Mouse (Mus musculus): Measurements from ENCODE around the gene Polrmt. TPM values are rescaled to one million over a fixed set of nuclear protein-coding genes. Genes with fewer than 3 reads are reported as not detected.

The Polrmt gene
- total and polyA plus RNA-seq, 2 experiments, result 7.7 to 42.4 TPM

GRCm38 (mm10) chr10:79723047-79723446 lies 23.3 kb downstream of the Polrmt start:
- Histone ChIP-seq H3K79me2 (ENCODE audit: control insufficient read depth, insufficient read depth, low read length) (no peaks in the 10 kb centered on the region), H3K36me3 (ENCODE audit: control insufficient read depth, insufficient read depth, low read length) (no peaks in the 10 kb centered on the region), H3K4me1 (ENCODE audit: control insufficient read depth, insufficient read depth, low read length) (no peaks in the 10 kb centered on the region), H3K4me3 (ENCODE audit: insufficient read depth, low read depth, low read length) (no peak overlapping the region), H3K27me3 (ENCODE audit: control insufficient read depth, insufficient read depth, low read length) (no peaks in the 10 kb centered on the region), H3K9ac (ENCODE audit: low read depth, low read length) (no peak overlapping the region), H3K27ac (replicated peaks; ENCODE audit: insufficient read depth, low read depth, low read length) (no peak overlapping the region)
- no peak for TF ChIP-seq POLR2A (IDR thresholded peaks at IDR 0.05; ENCODE audit: extremely low read depth, insufficient read depth, low read length)
- TF ChIP-seq CTCF (IDR thresholded peaks at IDR 0.05; ENCODE audit: low read depth, low read length), result no peak
- no peak for DNase-seq (ENCODE audit: extremely low read depth, low read depth, low spot score)
- WGBS, result 69% methylated on average over 6 of the region's 6 CpGs

GRCm38 (mm10) chr10:79721089-79721488 lies 25.3 kb downstream of the Polrmt start:
- H3K27me3 ChIP-seq (ENCODE audit: control insufficient read depth, insufficient read depth, low read length), result peaks cover 9% of the 10 kb centered on the region
- no peak for TF ChIP-seq POLR2A (IDR thresholded peaks at IDR 0.05; ENCODE audit: extremely low read depth, insufficient read depth, low read length)
- TF ChIP-seq CTCF (IDR thresholded peaks at IDR 0.05; ENCODE audit: low read depth, low read length), result no peak
- no peaks in the 10 kb centered on the region for H3K79me2 ChIP-seq (ENCODE audit: control insufficient read depth, insufficient read depth, low read length)
- no peak overlapping the region for H3K9ac ChIP-seq (ENCODE audit: low read depth, low read length)
- DNase-seq (ENCODE audit: extremely low read depth, low read depth, low spot score), result no peak
- H3K36me3 ChIP-seq (ENCODE audit: control insufficient read depth, insufficient read depth, low read length), result no peaks in the 10 kb centered on the region
- no peak overlapping the region for H3K27ac ChIP-seq (replicated peaks; ENCODE audit: insufficient read depth, low read depth, low read length)
- no peaks in the 10 kb centered on the region for H3K4me1 ChIP-seq (ENCODE audit: control insufficient read depth, insufficient read depth, low read length)
- 56% methylated on average over 5 of the region's 5 CpGs for WGBS
- H3K4me3 ChIP-seq (ENCODE audit: insufficient read depth, low read depth, low read length), result no peak overlapping the region

DNA sequence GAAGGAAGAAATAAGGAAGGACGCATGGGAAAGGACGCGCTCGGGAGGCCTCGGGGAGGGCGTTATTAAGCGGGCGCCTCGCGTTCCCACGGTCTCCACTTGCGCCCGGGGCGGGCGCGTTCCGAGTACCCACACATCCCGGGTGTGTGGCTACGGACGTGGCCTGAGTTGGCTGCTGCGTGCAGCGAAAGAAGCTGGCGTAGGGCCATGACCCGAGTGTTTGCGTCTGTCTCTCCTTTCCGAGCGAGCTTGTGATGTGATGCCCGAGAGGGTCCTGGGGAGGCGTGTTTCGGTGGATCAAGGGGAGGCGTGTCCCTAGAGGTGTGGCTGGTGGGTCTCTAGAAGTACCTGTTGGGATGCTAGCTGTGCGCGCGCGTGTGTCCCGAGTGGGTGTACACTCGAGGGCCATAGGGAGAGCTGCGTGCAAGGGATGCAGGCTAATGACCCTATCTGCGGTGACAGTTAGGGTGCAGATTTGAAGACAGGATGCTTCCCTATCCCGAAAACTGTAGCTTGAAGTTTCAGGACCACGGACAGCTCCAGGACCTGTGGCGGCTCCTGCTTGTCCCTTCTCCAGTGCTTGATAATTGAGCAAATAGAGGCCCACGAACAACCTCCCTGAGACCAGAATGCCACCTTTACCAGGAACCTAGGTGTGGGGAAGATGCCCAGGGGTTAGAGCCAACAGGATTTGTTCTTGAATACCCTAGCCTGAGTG lies 28.6 kb downstream of the Polrmt start:
- Histone ChIP-seq H3K4me1 (ENCODE audit: control insufficient read depth, insufficient read depth, low read length) (no peaks in the 10 kb centered on the region), H3K27ac (replicated peaks; ENCODE audit: insufficient read depth, low read depth, low read length) (no peak overlapping the region), H3K27me3 (ENCODE audit: control insufficient read depth, insufficient read depth, low read length) (peaks cover 10% of the 10 kb centered on the region), H3K36me3 (ENCODE audit: control insufficient read depth, insufficient read depth, low read length) (no peaks in the 10 kb centered on the region), H3K9ac (ENCODE audit: low read depth, low read length) (no peak overlapping the region), H3K79me2 (ENCODE audit: control insufficient read depth, insufficient read depth, low read length) (no peaks in the 10 kb centered on the region), H3K4me3 (ENCODE audit: insufficient read depth, low read depth, low read length) (no peak overlapping the region)
- TF ChIP-seq CTCF (IDR thresholded peaks at IDR 0.05; ENCODE audit: low read depth, low read length) (no peak), POLR2A (IDR thresholded peaks at IDR 0.05; ENCODE audit: extremely low read depth, insufficient read depth, low read length) (no peak)
- WGBS, result 5% methylated on average over 43 of the region's 43 CpGs
- peak; percentile 46 for DNase-seq (ENCODE audit: extremely low read depth, low read depth, low spot score)

DNA sequence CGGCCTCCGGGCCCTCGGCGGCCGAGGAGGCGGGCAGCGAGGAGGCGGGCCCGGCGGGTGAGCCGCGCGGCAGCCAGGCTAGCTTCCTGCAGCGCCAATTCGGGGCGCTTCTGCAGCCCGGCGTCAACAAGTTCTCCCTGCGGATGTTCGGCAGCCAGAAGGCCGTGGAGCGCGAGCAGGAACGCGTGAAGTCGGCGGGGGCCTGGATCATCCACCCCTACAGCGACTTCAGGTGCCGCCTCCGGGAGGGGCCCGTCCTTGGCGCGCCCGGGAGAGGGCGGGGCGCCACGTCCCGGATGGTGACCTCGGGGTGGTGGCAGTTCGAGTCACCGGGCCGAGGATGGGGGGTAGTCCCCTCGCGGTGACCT lies 29.4 kb downstream of the Polrmt start:
- WGBS, result under 1% methylated on average over 43 of the region's 44 CpGs
- Histone ChIP-seq H3K27me3 (ENCODE audit: control insufficient read depth, insufficient read depth, low read length) (peaks cover 10% of the 10 kb centered on the region), H3K27ac (replicated peaks; ENCODE audit: insufficient read depth, low read depth, low read length) (no peak overlapping the region)

DNA sequence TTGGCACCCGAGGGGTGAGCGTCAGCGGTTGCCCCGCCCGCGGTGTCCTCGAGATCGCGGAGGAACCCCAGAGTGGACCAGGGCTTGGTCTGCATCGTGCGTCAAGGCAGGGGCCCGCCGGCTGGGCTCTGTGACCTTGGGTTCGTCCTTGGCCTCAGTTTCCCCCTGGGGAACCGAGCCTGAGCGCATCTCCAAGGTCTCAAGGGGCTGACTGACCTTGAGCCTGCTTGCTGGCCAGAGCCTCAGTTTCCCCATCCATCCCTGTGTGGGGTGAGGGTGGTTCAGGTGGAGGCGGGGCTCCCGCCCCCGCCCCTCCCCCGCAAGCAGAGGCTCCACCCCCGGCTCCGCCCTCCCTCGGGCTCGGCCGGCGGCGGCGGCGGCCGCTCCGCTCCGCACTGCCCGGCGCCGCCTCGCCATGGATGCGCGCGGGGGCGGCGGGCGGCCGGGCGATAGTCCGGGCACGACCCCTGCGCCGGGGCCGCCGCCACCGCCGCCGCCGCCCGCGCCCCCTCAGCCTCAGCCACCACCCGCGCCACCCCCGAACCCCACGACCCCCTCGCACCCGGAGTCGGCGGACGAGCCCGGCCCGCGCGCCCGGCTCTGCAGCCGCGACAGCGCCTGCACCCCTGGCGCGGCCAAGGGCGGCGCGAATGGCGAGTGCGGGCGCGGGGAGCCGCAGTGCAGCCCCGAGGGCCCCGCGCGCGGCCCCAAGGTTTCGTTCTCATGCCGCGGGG lies 30.0 kb downstream of the Polrmt start, which contains the start of gene Hcn2:
TSS of gene Hcn2 (plus strand) at position 381 of the 734 bp plus-strand sequence.
- peaks cover 10% of the 10 kb centered on the region for H3K27me3 ChIP-seq (ENCODE audit: control insufficient read depth, insufficient read depth, low read length)
- DNase-seq (ENCODE audit: extremely low read depth, low read depth, low spot score), result no peak
- TF ChIP-seq CTCF (IDR thresholded peaks at IDR 0.05; ENCODE audit: low read depth, low read length) (no peak), POLR2A (IDR thresholded peaks at IDR 0.05; ENCODE audit: extremely low read depth, insufficient read depth, low read length) (no peak)
- no peaks in the 10 kb centered on the region for H3K79me2 ChIP-seq (ENCODE audit: control insufficient read depth, insufficient read depth, low read length)
- no peak within 1 kb of the TSS for H3K9ac ChIP-seq (ENCODE audit: low read depth, low read length)
- WGBS, result 2% methylated on average over 91 of the region's 91 CpGs
- no peaks in the 10 kb centered on the region for H3K4me1 ChIP-seq (ENCODE audit: control insufficient read depth, insufficient read depth, low read length)
- H3K4me3 ChIP-seq (ENCODE audit: insufficient read depth, low read depth, low read length), result peak within 1 kb of the TSS; percentile 64; the same call in 1 of the 2 replicates
- no peaks in the 10 kb centered on the region for H3K36me3 ChIP-seq (ENCODE audit: control insufficient read depth, insufficient read depth, low read length)
- no peak within 1 kb of the TSS for H3K27ac ChIP-seq (replicated peaks; ENCODE audit: insufficient read depth, low read depth, low read length)

More for the DNA sequence above, 29.4 kb downstream of the Polrmt start:
- Histone ChIP-seq H3K9ac (ENCODE audit: low read depth, low read length) (no peak overlapping the region), H3K36me3 (ENCODE audit: control insufficient read depth, insufficient read depth, low read length) (no peaks in the 10 kb centered on the region), H3K4me1 (ENCODE audit: control insufficient read depth, insufficient read depth, low read length) (no peaks in the 10 kb centered on the region), H3K4me3 (ENCODE audit: insufficient read depth, low read depth, low read length) (peak overlapping the region; percentile 64; the same call in 1 of the 2 replicates), H3K79me2 (ENCODE audit: control insufficient read depth, insufficient read depth, low read length) (no peaks in the 10 kb centered on the region)
- DNase-seq (ENCODE audit: extremely low read depth, low read depth, low spot score), result no peak
- TF ChIP-seq CTCF (IDR thresholded peaks at IDR 0.05; ENCODE audit: low read depth, low read length), result no peak
- TF ChIP-seq POLR2A (IDR thresholded peaks at IDR 0.05; ENCODE audit: extremely low read depth, insufficient read depth, low read length), result no peak
